Mouse (Mus musculus) CH12.LX (cell line): ENCODE results near the gene Ddx47. TPM values are rescaled to one million over a fixed set of nuclear protein-coding genes. Genes with fewer than 3 reads are reported as not detected.

Source experiments
- DNase-seq: peaks from one replicate; pipeline ENCODE4 v3.0.0-alpha.2; 2013; ENCODE audit errors: extremely low read depth
- H3K27ac ChIP-seq: 2 replicates; pipeline ENCODE4 v1.5.1; 2012; ENCODE audit warnings: low read depth, mild to moderate bottlenecking, control low read depth, moderate library complexity; ENCODE audit not compliant: insufficient read depth
- H3K27me3 ChIP-seq: replicated peaks from 2 replicates; pipeline ENCODE3; 2012; ENCODE audit warnings: inconsistent platforms
- H3K36me3 ChIP-seq, 2 experiments: replicated peaks in 1 of 2; 2 replicates each; pipeline versions ENCODE3 to v1.6.1; 2012; ENCODE audit warnings: inconsistent platforms in 1 of 2, low read length in 1 of 2, mild to moderate bottlenecking in 1 of 2, mixed read lengths in 1 of 2, moderate library complexity in 1 of 2; ENCODE audit not compliant: control insufficient read depth in 1 of 2, insufficient read depth in 1 of 2
- H3K4me1 ChIP-seq, 2 experiments: 2 replicates each; pipeline ENCODE4 v1.6.1; 2012; ENCODE audit warnings: inconsistent platforms in 1 of 2, moderate library complexity in 1 of 2; ENCODE audit not compliant: insufficient read depth in 2 of 2, control insufficient read depth in 1 of 2
- H3K4me2 ChIP-seq: 2 replicates; pipeline ENCODE4 v1.6.1; 2012; ENCODE audit warnings: low read depth, mild to moderate bottlenecking, control low read depth; ENCODE audit not compliant: poor library complexity, insufficient read depth, severe bottlenecking
- H3K4me3 ChIP-seq, 3 experiments: fragments of 150-350 bp in 1 of 3; sonication (generic) in 1 of 3; replicated peaks in 1 of 3; 2 replicates each; pipeline versions ENCODE3 to v1.5.1; 2011 to 2012; ENCODE audit warnings: low read depth in 2 of 3, low read length in 2 of 3, mild to moderate bottlenecking in 2 of 3, moderate library complexity in 2 of 3, control low read depth in 1 of 3, improper control_type of control experiment in 1 of 3, inconsistent platforms in 1 of 3, mixed read lengths in 1 of 3; ENCODE audit not compliant: poor library complexity in 1 of 3
- H3K79me2 ChIP-seq: replicated peaks from 2 replicates; pipeline ENCODE4 v1.6.1; 2012; ENCODE audit warnings: mild to moderate bottlenecking, moderate library complexity; ENCODE audit not compliant: control insufficient read depth, poor library complexity, insufficient read depth, severe bottlenecking; ENCODE audit errors: extremely low read depth
- H3K9ac ChIP-seq: 2 replicates; pipeline ENCODE4 v1.6.1; 2012; ENCODE audit warnings: low read depth, mild to moderate bottlenecking, control low read depth, moderate library complexity; ENCODE audit not compliant: insufficient read depth
- H3K9me3 ChIP-seq: replicated peaks from 2 replicates; pipeline ENCODE3; 2012; ENCODE audit warnings: low read length, inconsistent platforms, mixed read lengths
- CTCF ChIP-seq, 2 experiments: IDR thresholded peaks in 1 of 2; conservative IDR thresholded peaks in 1 of 2; 2 replicates each; pipeline ENCODE4 v1.5.1; 2011 to 2012; ENCODE audit warnings: low read depth in 2 of 2, low read length in 2 of 2, improper control_type of control experiment in 1 of 2, inconsistent platforms in 1 of 2, mild to moderate bottlenecking in 1 of 2, moderate library complexity in 1 of 2
- GABPA ChIP-seq: IDR thresholded peaks from 2 replicates; pipeline ENCODE4 v1.6.1; 2012; ENCODE audit warnings: low read depth, low read length, improper control_type of control experiment, inconsistent platforms; ENCODE audit not compliant: insufficient replicate concordance
- IRF4 ChIP-seq: IDR thresholded peaks from 2 replicates; pipeline ENCODE4 v1.6.1; 2014; ENCODE audit warnings: low read depth, mild to moderate bottlenecking, inconsistent platforms, low read length, improper control_type of control experiment
- KAT2A ChIP-seq: IDR thresholded peaks from 2 replicates; pipeline ENCODE4 v1.6.1; 2012; ENCODE audit warnings: low read length, improper control_type of control experiment, inconsistent platforms; ENCODE audit not compliant: insufficient replicate concordance
- MAFK ChIP-seq: IDR thresholded peaks from 2 replicates; pipeline ENCODE4 v1.6.1; 2011; ENCODE audit warnings: low read length, improper control_type of control experiment; ENCODE audit not compliant: insufficient replicate concordance
- MYC ChIP-seq: IDR thresholded peaks from 2 replicates; pipeline ENCODE4 v1.6.1; 2011; ENCODE audit warnings: low read depth, mild to moderate bottlenecking, improper control_type of control experiment, low read length
- NELFE ChIP-seq: IDR thresholded peaks from 2 replicates; pipeline ENCODE4 v1.6.1; 2011; ENCODE audit warnings: low read depth, low read length, improper control_type of control experiment
- RAD21 ChIP-seq: IDR thresholded peaks from 2 replicates; pipeline ENCODE4 v1.6.1; 2011; ENCODE audit warnings: low read depth, mild to moderate bottlenecking, low read length, improper control_type of control experiment, moderate library complexity
- RCOR1 ChIP-seq: conservative IDR thresholded peaks from 2 replicates; pipeline ENCODE4 v1.6.1; 2012; ENCODE audit warnings: low read depth, mild to moderate bottlenecking, inconsistent platforms, low read length, improper control_type of control experiment
- SIN3A ChIP-seq: IDR thresholded peaks from 2 replicates; pipeline ENCODE4 v1.6.1; 2012; ENCODE audit warnings: low read length, improper control_type of control experiment, inconsistent platforms
- SMC3 ChIP-seq: IDR thresholded peaks from 2 replicates; pipeline ENCODE4 v1.6.1; 2011; ENCODE audit warnings: low read depth, low read length, improper control_type of control experiment
- TBP ChIP-seq: conservative IDR thresholded peaks from 2 replicates; pipeline ENCODE4 v1.6.1; 2011; ENCODE audit warnings: low read depth, low read length, improper control_type of control experiment
- TCF12 ChIP-seq: IDR thresholded peaks from 2 replicates; pipeline ENCODE4 v1.6.1; 2014; ENCODE audit warnings: low read depth, mild to moderate bottlenecking, inconsistent platforms, low read length, improper control_type of control experiment
- UBTF ChIP-seq: IDR thresholded peaks from 2 replicates; pipeline ENCODE4 v1.6.1; 2012; ENCODE audit warnings: low read depth, mild to moderate bottlenecking, inconsistent platforms, low read length, improper control_type of control experiment, moderate library complexity
- USF1 ChIP-seq: IDR thresholded peaks from 2 replicates; pipeline ENCODE4 v1.6.1; 2014; ENCODE audit warnings: low read depth, mild to moderate bottlenecking, inconsistent platforms, low read length, improper control_type of control experiment
- ZMIZ1 ChIP-seq: IDR thresholded peaks from 2 replicates; pipeline ENCODE4 v1.6.1; 2012; ENCODE audit warnings: low read depth, mild to moderate bottlenecking, inconsistent platforms, low read length, improper control_type of control experiment
- dilution Hi-C: fragments of 300-500 bp; cut with MboI; formaldehyde crosslinking; loops from 2 replicates; pipeline ENCODE4 v1.14.3; 2020; ENCODE audit warnings: low sequenced_read_pairs; ENCODE audit not compliant: extremely low pct_unique_long_range_greater_than_20kb, extremely low pct_ligation_motif_present
- in situ Hi-C: fragments of 300-500 bp; cut with MboI; formaldehyde crosslinking; loops from 3 replicates; pipeline ENCODE4 v1.14.3; 2019; ENCODE audit warnings: low sequenced_read_pairs, low pct_ligation_motif_present, low pct_unique_long_range_greater_than_20kb, mixed read lengths
- polyA plus RNA-seq: library from polyadenylated mRNA; unstranded; fragments of >175 nt; gene quantifications from 2 replicates; pipeline ENCODE4 v1.2.1, GENCODE M21; 2012; ENCODE audit warnings: low read depth; ENCODE audit not compliant: insufficient read length
- total RNA-seq, 2 experiments: library from RNA; depleted of rRNA; stranded (reverse); fragments of 300-350 nt in 1 of 2; fragments of >200 nt in 1 of 2; gene quantifications; 2 replicates each; pipeline ENCODE4 v1.2.3; 2012 to 2014

The Ddx47 gene
- total and polyA plus RNA-seq, 3 experiments, result 61.4 to 110 (median 82.6) TPM

GRCm38 (mm10) chr6:134963910-134964309 is 47.5 kb upstream of the Ddx47 start:
- Histone ChIP-seq H3K36me3 (peaks cover 0 to 11% of the 10 kb centered on the region in 2 experiments), H3K9ac (no peak overlapping the region), H3K9me3 (peaks cover 7% of the 10 kb centered on the region), H3K27ac (no peak overlapping the region), H3K4me2 (no peak overlapping the region), H3K4me1 (peaks cover 0 to 7% of the 10 kb centered on the region in 2 experiments; a peak in 2 of 4 replicates), H3K27me3 (no peaks in the 10 kb centered on the region), H3K79me2 (no peaks in the 10 kb centered on the region), H3K4me3 (no peak overlapping the region)
- TF ChIP-seq UBTF (no peak), MAFK (no peak), ZMIZ1 (no peak), IRF4 (no peak), TBP (no peak), NELFE (no peak)
- dilution Hi-C loops (no loop called here), in situ Hi-C loops (no loop called here)
- DNase-seq, result no peak

- no peak overlapping the region for H3K4me3 ChIP-seq
- DNase-seq, result no peak
- no peak overlapping the region for H3K9ac ChIP-seq
- peaks cover 0 to 6% of the 10 kb centered on the region in 2 experiments for H3K36me3 ChIP-seq
- H3K27ac ChIP-seq, result no peak overlapping the region
- dilution Hi-C loops (no loop called here), in situ Hi-C loops (no loop called here)
- no peaks in the 10 kb centered on the region for H3K27me3 ChIP-seq
- H3K79me2 ChIP-seq, result no peaks in the 10 kb centered on the region
- TF ChIP-seq USF1 (no peak), MYC (no peak), RCOR1 (no peak), SMC3 (no peak)
- peaks cover 7% of the 10 kb centered on the region for H3K9me3 ChIP-seq
- peaks cover 6 to 7% of the 10 kb centered on the region in 2 experiments for H3K4me1 ChIP-seq
- H3K4me2 ChIP-seq, result no peak overlapping the region
These were observed 44.7 kb upstream of the Ddx47 start for GRCm38 (mm10) chr6:134966681-134967080.

- no peak overlapping the region for H3K27ac ChIP-seq
- no peak overlapping the region for H3K4me3 ChIP-seq
- peaks cover 7% of the 10 kb centered on the region for H3K9me3 ChIP-seq
- H3K79me2 ChIP-seq, result no peaks in the 10 kb centered on the region
- no peak for TF ChIP-seq TCF12
- no peak for TF ChIP-seq SIN3A
- TF ChIP-seq GABPA, result no peak
- no peak for TF ChIP-seq ZMIZ1
- TF ChIP-seq KAT2A, result no peak
- no peak for TF ChIP-seq RCOR1
- TF ChIP-seq IRF4, result no peak
- no peak for TF ChIP-seq CTCF (conservative IDR thresholded peaks at IDR 0.05 in 1 of 2, IDR thresholded peaks at IDR 0.05 in 1 of 2; ENCODE audit: low read depth in 2 of 2, low read length in 2 of 2)
- TF ChIP-seq MYC, result no peak
- TF ChIP-seq UBTF, result no peak
- no peak for TF ChIP-seq RAD21
- TF ChIP-seq, all 38 proteins: peak for 0
- Histone ChIP-seq H3K36me3 (peaks cover 0 to 4% of the 10 kb centered on the region in 2 experiments), H3K4me1 (peaks cover 0 to 6% of the 10 kb centered on the region in 2 experiments; a peak in 2 of 4 replicates), H3K27me3 (no peaks in the 10 kb centered on the region), H3K9ac (no peak overlapping the region), H3K4me2 (no peak overlapping the region)
- in situ Hi-C loops, result no loop called here
- no peak for DNase-seq
- dilution Hi-C loops, result no loop called here
These were observed 43.1 kb upstream of the Ddx47 start for GRCm38 (mm10) chr6:134968326-134968725.
